Mouse (Mus musculus) gastrocnemius, postnatal 4 days (tissue): ENCODE results near the gene Gm10837. TPM values are rescaled to one million over a fixed set of nuclear protein-coding genes. Genes with fewer than 3 reads are reported as not detected.
"Not testable (repeated sequence)": the region's sequence is repeated elsewhere in the genome, so short reads cannot be mapped to it uniquely, and the experiment has no call there.

Source experiments
- DNase-seq, 2 experiments: peaks; one replicate each; pipeline ENCODE4 v3.0.0; 2021 to 2022; ENCODE audit warnings: low spot score in 2 of 2, mixed read lengths in 2 of 2
- long read RNA-seq, 2 experiments: library from polyadenylated mRNA; stranded (forward); transcript quantifications; one replicate each; pipeline ENCODE4 v2.0.0; 2021
- total RNA-seq, 2 experiments: library from RNA; stranded (reverse); gene quantifications; 2 replicates each; pipeline ENCODE4 v1.2.3; 2021

The Gm10837 gene
- not detected for total RNA-seq
- long read RNA-seq, experiment 1, result 0 reads
- long read RNA-seq, experiment 2, result 0 reads

DNA sequence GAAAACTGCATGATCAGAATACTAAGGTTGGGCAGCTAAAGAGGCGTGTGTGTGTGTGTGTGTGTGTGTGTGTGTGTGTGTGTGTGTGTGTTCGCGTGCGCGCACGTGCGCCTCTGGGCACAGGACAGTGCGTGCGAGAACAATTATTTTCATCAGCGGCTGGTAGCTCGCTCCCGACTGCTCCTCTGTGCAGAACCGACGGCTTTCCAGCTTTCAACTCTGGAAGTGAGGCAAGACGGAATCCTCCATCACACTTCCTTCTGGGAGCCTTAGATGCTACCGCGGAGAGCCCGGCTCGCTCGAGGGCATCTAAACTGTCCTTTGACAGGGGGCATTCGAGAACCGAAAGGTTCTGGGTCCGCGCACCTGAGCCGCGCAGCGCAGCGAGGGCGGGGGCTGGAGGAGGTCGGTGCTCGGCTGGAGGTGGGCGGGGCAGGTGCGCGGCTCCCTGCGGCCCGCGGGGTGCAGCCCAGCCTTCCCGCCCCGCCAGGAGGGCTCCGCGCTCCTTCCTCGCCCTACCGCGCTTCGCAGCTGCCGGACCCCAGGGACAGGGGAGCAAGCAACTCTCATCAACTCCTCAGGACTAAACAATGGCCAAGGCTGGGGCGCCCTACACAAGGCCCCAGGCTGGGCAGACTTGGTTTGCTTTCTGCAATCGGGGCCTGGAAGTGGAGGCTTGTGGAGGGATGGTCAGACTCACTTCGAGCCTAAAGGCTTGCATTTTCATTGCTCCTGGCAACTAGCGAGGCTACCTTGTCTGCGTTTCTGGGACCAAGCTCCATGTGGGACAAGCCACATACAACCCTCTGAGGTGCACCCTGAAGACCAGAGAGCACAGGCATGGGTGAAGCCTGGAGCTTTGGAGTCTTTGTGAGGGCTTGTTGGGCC is at the start of gene Gm10837:
Gene Gm10837 (plus strand): TSS at position 146 of the 888 bp plus-strand sequence.
- no peak for DNase-seq

DNA sequence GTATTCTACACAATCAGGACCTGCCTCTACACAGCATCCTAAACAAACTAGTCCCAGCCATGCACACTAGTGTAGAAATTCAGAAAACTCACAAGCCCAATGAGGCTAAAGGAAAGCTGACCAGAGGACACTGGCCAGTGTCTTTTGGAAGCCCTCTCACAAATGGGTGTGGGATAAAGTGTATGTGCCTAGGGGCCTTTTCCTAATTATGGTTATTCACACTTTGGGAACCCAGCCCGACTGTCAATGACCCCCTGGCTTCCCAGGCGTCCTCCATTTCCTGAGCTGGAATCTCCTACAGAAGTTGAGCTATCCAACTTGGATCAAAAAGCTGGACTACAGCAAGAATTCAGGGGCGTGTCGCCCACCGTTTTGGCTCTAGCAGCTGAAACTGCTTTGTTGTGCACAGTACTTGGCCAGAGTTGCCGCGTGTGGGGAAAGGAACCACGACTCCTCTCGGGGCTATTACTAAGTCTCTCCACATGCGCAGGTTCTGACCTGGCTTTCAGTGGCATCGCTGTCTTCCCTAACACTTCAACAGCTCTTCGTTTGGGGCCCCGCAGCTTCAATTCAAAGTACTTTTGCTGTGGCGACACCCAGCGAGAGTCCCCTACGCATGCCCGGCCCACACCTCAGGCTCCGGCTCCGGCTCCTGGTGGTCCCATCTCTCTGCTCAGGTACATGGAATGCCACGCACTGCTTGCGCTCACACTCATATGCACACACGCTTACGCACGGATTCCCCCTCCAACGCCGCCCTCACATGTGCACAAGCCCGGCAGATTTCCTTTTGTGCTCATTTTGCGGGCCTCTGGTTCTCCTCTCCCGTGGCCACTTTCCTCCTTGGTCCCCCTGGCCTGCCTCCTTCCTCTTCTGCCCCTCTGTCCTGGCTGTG is 40.5 kb upstream of the Gm10837 start:
- no peak for DNase-seq

DNA sequence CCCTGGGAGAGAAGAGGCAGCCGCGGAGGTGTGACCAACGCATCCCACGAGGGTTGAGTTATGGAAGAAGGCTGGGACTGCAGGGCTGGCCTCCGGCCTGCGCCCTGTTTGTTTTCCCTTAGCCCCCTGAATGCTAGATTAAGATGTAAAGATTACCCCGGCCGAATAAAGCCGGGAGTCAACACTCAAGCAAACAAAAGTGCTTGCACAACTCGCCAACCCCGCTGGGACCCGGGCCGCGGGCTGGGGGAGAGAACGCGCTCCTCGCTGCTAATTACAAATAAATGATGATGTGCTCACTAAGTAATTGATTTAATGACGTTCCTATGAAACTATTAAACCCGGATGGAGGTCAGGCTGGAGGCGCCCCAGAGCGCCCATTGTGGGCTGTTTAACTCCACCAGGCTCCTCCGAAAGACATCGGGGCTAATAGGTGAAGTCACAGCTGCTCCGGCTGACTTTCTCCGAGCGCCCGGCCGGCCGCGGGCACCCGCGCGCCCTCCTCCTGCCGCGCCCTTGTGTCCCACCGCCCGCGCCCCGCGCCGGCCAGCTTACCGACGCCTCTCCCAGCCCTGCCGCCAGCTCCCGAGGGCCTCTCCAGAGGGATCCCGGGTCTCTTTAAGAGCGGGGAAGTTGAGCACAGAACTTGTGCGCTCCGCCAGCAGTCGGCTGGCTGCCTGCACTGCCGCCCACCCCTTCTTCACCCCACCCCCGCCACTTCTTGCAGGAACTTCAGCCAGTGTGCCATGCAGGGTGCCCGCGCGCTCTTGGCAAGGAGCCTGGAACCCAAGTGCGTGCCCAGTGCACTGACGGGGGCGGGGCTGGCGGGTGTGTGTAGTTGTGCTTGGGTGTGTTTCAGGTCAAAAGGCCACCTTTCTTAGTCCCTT is 39.6 kb upstream of the Gm10837 start, which contains the start of gene Gm5089:
Gene Gm5089 (minus strand): TSS at position 620 of the 887 bp plus-strand sequence.
- DNase-seq, result no peak

DNA sequence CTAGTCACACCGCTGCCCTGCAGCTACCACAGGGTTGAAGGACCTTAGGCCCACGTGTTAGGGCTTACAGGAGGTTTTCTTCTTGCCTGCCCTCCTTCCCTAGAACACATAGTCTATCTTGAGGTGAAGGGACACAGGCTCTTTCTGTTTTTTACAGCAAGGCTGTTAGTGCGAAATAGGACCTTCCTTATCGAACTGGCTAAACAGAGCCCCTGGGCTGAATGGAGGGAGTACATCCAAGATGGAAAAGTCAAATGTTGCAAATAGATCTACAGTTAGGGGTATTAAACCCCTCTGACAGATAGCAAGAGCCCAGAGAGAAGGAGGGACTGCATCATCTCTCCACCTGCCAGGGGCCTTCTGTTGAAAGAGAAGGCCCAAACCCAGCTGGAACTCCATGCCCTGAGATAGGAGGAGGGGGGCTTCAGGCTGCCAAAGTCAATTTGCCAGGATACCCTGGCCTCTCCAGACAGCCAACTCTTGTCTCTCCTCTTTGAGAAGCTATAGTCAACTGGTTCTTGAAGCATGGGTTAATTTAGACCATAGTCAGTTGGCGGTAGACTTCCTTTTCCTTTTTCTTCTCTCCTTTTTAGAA is 38.7 kb upstream of the Gm10837 start:
- DNase-seq, result no peak

DNA sequence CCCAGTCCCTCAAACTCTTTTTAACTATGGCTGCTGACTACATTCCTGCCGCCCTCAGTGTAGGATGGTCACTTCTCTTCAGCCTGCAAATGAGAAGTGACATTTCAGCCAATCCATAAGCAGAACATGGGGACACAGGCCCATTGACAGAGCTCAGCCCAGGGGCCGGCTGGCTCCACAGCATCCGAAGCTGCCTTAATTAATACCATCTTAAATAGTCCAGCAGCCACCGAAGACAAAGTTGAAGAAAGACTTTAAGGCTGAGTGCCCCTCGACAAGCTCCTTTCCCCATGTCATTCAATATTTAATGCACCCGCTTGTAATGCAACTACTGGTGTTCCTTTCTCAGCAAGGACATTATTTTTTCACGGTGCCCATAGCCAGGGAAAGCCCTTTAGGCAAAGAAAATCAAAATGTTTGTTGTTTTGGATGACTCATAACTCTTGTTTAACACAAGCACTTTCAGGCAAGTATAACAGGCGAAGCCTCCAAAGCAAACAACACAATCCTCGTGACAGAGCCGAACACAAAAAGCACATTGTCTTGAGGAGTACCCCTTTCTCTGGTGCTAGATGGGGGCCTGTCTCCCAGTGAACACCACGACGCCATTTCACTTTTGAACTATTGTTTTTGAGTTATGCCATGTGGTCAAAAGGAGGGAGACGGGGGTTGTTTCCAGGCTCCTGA is 37.5 kb upstream of the Gm10837 start:
- no peak for DNase-seq

DNA sequence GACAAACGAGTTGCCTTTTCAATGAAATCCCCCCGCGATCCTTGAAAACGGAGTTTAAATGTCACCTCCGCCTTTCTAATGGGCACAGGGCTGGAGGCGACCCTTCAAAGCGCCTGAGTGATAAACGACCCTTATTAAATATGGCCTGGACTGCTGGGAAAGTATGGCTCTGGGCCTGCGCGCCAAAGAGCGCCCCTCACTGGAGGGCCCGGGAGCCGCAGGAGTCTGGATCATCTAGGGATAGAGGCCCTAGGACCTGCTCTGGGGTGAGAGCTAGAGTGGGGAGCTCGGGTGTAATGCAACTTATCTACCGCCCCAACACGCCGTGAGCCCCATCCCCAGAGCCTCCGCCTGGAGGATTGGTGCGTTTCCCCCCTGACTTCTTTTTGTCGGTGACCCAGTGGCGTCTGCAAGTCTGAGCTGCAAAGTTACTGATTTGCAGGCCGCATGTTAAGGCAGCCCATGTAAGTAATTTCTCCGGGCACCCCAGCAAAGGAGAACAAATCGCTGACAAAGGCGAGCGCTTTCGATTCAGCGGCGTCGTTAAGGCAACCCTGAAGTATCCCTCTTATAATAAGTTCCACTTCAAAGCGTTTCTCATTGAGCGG is 36.9 kb upstream of the Gm10837 start:
- DNase-seq, result no peak

DNA sequence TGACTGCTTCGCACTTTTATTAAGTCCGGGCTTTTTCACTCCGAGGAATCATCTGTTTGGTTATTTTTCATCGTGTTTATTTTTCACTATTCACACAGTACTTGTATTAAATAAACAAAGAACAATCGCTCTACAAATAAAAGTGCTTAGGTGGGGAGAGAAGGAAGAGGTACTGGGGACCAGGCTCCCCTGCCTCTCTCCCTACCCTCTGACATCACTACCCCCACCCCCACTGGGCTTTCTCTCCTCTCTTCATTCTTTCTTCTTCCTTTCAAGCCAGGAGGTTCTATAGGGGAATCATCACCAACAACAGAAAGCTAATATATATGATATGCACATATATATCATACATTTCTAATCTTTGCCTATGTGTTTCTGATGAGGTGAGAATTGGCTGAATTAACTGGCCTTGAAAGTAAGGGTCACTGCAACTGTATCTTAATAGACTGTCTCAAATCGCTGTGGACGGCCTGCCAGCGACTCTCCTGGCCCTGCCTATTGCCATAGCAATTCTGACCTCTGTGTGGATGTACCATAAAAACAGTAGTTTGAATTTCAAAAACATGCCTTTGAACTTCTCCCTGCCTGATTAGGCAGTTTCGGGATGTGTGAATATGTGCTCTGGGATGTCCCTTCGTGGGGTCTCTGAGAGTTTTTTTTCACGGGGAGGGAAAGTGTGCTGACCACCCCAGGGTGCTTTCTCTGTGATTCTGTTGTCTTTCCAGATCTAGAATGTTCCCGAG is 36.2 kb upstream of the Gm10837 start:
- DNase-seq, result no peak

DNA sequence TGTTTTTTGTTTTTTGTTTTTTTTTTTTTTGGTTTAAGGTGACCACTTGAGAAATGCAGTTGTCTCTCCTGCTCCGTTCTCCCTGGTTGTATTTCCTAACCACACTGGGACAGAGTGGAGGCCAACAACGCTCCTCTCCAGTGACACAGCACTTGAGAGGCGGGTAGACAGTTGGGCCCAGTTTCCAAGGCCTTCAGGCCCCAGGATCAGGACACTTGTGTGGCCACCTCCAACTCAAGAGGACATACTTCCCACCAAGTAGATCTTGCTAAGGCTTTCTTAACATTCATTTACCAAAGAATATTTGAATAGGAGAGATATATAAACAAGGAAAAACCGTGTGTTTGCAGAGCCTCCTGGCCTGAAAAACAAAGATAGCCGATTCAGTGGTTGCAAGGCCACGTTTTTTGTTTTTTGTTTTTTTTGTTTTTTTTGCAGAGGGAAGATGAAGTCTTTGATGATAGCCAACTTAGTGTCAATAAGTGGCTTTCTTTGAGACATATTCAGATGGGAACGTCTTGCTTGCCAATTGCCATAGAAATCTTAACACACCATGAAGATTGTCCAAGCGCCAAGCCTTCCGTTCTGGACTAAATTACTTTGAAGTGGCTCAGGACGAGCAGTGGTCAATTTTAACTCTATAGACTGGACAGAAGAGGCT is 35.4 kb upstream of the Gm10837 start:
- DNase-seq, result no peak

DNA sequence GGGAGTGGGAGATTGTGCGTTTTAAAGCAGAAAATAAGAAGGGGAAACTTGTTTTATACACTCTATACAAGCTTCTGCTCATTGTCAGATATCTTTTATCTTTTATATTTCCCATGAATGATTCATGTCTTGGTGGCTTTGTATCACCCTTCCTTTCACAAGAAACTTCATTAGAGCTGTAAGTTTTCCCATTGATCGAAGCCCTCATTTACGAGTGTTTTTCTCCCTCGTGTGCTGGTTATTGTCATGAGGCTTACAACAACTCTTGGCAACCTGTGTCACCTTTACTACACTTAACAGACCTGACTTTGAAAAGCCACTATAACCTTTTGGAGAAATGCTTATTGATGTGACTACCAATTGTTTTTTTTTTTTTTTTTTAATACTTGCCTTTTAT is 34.8 kb upstream of the Gm10837 start:
- DNase-seq, result no peak

DNA sequence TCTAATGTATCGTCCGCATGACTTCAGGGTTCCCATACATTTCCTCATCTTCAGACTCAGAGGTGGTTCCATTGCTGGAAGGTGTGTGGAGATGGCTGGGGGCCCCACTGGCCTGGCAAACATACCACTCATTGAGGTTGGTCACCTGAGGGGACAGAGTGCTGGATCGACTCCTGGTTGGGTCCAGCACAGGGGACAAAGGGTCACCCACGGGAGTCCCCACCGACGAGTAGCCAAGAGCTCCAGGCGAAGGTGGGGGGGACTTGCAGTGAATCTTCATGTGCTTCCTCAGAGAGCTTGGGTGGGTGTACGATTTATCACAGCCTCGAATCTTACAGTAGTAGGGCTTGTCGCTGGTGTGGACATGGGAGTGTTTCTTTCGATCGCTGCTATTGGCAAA is 31.1 kb upstream of the Gm10837 start:
- not testable (repeated sequence) for DNase-seq

DNA sequence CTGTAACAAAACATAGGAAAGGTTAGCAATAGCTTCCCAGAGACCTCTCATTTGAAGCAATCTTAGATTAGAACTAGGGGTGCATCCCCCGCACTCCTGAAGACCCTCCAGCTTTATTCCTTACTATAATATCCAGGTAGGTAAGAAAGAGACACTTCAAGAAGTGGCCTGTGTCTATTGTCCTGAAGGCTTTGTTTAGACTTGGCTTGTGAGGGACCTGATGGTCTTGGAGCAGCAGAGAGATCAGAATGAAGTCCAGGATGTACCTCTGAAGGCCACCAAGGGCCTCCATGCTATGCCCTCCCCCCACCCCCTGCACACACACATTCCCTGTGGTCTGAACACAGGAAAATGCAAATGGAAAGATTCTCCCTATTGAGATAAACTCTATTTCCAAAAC is 30.6 kb upstream of the Gm10837 start:
- DNase-seq, result no peak

DNA sequence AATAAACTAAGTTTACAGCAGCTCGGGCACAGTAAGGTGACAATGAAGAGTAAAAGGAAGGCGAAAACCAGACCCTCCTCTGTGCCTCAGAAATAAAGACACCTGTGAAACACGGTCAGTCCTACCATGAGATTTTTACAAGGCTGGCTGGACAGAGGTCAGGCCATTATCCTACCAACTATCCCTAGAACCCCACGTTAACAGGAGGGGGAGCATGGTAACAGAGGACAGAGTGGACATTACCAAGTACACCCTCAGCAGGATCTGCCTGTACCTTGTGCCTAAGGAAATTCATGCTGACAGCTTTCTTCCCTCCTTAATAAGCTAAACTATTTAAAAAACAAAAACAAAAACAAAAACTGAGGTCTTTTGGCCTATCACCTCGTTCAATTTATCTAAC is 30.2 kb upstream of the Gm10837 start:
- DNase-seq, result no peak

DNA sequence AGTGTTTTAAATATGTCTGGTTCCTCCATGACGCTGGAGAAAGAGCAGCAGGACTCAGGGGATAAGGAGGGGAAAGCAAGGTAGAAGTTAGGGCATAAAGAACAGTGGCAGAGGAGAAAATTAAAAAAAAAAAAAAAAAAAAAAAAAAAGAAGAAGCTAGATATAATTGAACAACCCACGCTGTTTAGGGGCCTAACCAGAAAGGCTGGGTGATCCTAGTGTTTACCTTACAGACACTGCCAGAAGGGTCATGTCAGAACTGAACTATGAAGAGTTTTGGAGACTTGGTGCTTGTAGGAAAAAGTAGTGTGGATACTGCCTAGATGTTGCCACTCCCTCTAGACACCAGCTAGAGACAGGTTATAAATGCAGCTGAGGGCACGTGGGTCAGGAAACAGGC is 28.9 kb upstream of the Gm10837 start:
- no peak for DNase-seq

DNA sequence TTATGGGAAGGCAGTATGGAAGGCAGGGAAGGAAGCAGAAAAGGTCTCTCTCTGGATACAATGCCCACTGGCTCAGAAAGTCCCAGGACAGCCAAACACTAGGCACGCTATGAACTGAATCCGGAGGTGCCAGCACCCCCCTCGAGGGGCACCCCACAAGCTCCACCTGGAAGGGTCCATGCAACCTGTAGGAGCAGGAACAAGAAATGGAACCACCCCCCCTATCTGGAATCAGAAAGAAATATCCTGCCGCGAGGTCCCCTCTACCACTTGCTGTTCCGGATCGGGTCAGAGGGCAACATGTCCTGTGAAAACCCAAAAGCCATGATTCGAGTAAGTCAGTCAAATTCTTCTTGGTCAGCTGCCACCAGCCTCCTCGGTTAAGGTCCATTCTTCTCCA is 28.4 kb upstream of the Gm10837 start:
- DNase-seq, result no peak

DNA sequence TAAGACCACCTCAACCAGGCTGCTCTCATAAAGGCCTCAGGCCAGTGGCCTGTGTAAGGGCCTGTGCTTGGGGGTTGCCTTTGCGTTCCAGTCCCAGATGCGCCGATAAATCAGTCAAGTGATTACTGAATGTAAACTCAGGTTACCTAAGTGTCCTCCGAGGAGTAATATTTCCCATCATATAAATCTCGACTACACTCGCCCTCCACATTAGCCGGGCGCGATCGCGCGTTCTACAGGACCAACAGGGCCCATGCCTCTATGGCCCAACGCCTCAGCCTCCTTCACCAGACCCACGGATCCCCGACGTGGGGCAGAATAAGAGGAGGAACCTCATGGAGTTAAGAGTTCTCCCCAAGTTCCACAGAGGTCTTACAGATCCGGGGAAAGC is 27.7 kb upstream of the Gm10837 start:
- DNase-seq, result no peak

DNA sequence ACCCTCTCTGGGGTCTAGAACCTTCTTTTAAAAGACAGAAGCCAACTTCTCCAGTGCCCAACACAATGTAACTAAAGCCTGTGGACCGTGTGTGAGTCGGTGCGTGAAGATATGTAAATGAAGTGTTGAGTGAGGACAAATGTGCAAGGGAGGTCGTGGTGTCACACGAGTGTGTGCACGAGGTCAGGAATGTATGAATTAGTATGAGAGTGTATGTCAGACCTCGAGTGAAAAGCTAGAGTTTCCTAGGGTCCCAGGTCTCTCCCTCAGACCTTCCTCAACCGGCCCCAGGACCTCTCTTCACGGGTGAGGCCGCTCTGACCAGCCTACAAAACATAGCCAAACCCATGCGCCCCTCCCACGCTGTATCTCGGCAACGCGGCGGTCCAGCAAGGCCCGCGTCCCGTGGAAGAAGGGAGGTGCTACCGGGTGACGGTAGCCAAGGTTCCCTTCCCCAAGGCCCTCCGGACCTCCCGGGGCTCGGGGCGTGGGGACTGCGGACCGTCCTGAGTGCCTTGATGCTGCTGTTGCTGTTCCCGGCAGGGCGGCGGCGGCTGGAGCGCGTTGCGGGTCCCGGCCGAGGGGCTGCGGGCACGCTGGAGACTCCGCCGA is 27.2 kb upstream of the Gm10837 start:
- DNase-seq, result no peak

DNA sequence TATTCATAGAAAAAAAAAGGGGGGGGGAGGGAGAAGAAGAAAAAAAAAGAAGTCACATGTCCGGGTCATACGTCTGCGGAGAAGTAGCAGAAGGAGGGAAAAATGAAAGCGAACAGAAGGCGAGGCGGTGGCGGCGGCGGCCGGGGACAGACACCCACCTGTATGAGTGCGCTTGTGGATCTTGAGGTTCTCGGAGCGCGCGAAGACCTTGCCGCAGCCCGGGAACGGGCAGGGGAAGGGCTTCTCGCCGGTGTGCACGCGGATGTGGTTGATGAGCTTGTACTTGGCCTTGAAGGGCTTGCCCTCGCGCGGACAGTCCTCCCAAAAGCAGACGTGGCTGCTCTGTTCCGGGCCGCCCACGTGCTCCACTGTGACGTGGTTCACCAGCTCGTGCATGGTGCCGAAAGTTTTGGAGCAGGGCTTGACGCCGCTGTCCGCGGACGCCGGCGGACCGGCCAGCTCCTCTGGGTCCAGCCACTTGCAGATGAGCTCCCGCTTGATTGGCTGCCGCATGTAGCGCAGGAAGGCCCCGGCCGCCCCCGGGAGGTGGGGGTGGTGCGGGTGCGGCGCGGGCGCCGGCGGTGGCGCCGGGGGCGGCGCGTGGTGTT is 26.5 kb upstream of the Gm10837 start:
- not testable (repeated sequence) for DNase-seq
